In genomic region chr17:5491031-5491800, GRCm38 (mm10) we compare ENCODE assay signal across 8 mouse cellular contexts. TPM values are rescaled to one million over a fixed set of nuclear protein-coding genes. Genes with fewer than 3 reads are reported as not detected.
DNase-seq lines count a peak whose midpoint lies in the region; ATAC-seq lines count a peak whose summit lies in the region.

No protein-coding gene starts in this region.

- no peaks in the 10 kb centered on the region for H3K9me3 ChIP-seq in hindbrain, embryonic 11.5 days (ENCODE audit: control insufficient read depth, low read length)

- H3K4me2 ChIP-seq in hindbrain, embryonic 11.5 days (replicated peaks; ENCODE audit: low read depth, low read length) = peak overlapping the region; percentile 99

- H3K4me3 ChIP-seq in hindbrain, embryonic 11.5 days (ENCODE audit: low read depth, low read length) = peak overlapping the region; percentile 73

- peak; percentile 91 for ATAC-seq in hindbrain, embryonic 11.5 days (ENCODE audit: low FRiP score)

- peak; percentile 94 for DNase-seq in Muller cell, postnatal 12 days (ENCODE audit: inconsistent ontology term)
- peak; percentile 96 for DNase-seq in cerebellum, adult 9-11 months
- peak; percentile 94 to 96 for DNase-seq in frontal cortex, adult 2 months (ENCODE audit: extremely low spot score in 1 of 2, low spot score in 1 of 2)
- peak; percentile 93 for DNase-seq in hindbrain, embryonic 11.5 days (ENCODE audit: low spot score)
- peak; percentile 83 to 88 for DNase-seq in layer of hippocampus, postnatal 10 days (ENCODE audit: low spot score in 2 of 2)
- peak; percentile 95 for DNase-seq in lung, postnatal 10 days
- peak; percentile 83 for DNase-seq in ovary, postnatal 36 days (ENCODE audit: low spot score)
- peak; percentile 90 for DNase-seq in thymus, postnatal 25 days

- H3K27me3 ChIP-seq in hindbrain, embryonic 11.5 days (ENCODE audit: control insufficient read depth, insufficient read depth, low read length) = peaks cover 8% of the 10 kb centered on the region; the same call in 1 of the 2 replicates

- H3K4me1 ChIP-seq in hindbrain, embryonic 11.5 days (replicated peaks; ENCODE audit: control insufficient read depth, insufficient read depth, low read length) = no peaks in the 10 kb centered on the region

- 1% methylated on average over 29 of the region's 29 CpGs for WGBS in hindbrain, embryonic 11.5 days

- H3K9ac ChIP-seq in hindbrain, embryonic 11.5 days (ENCODE audit: low read depth, low read length) = peak overlapping the region; percentile 68

- H3K27ac ChIP-seq in hindbrain, embryonic 11.5 days (ENCODE audit: low read depth, low read length) = peak overlapping the region; percentile 92

- no peaks in the 10 kb centered on the region for H3K36me3 ChIP-seq in hindbrain, embryonic 11.5 days (ENCODE audit: control insufficient read depth, insufficient read depth, low read length)

RNA-seq across cellular contexts. Expression of gene Zdhhc14, which starts 1.1 kb away (rescaled TPM):
- 13.1 and 19.0 TPM in 2 replicates for polyA plus RNA-seq in frontal cortex, adult 2 months (2012; rRNA removed)
- polyA plus RNA-seq in hindbrain, embryonic 11.5 days (2014; fragmentation: Nextera tagmentation; extraction: Ambion mirVana) = 2.4 and 2.6 TPM in 2 replicates
- 10 to 100 TPM; 29.0 to 33.2 TPM for total RNA-seq in layer of hippocampus, postnatal 10 days (2021)

RNA-seq across cellular contexts. Expression of gene Tmem242, which starts 51.2 kb away (rescaled TPM):
- 40.9 and 41.2 TPM in 2 replicates for polyA plus RNA-seq in frontal cortex, adult 2 months (2012; rRNA removed)
- polyA plus RNA-seq in hindbrain, embryonic 11.5 days (2014; fragmentation: Nextera tagmentation; extraction: Ambion mirVana) = 129 and 142 TPM in 2 replicates
- 10 to 100 TPM; 78.9 to 86.8 TPM for total RNA-seq in layer of hippocampus, postnatal 10 days (2021)

Comparison
In these comparisons a context has a peak if more than half of its experiments do, and no peak if none do; other contexts are left out.
1. Peak in every context shown above with its lines: DNase-seq, ATAC-seq, H3K4me3 ChIP-seq and H3K27ac ChIP-seq.